Mouse (Mus musculus) adrenal gland, postnatal 36 days (tissue): Measurements from ENCODE around the gene Atxn7l3. TPM values are rescaled to one million over a fixed set of nuclear protein-coding genes. Genes with fewer than 3 reads are reported as not detected.
A peak's percentile ranks its signal among the peaks of the same experiment; 100 is the strongest.

Source experiments
- DNase-seq, 2 experiments: peaks; one replicate each; pipeline ENCODE4 v3.0.0; 2021; ENCODE audit warnings: mixed read lengths in 1 of 2
- total RNA-seq, 2 experiments: library from RNA; stranded (reverse); gene quantifications; 2 replicates each; pipeline ENCODE4 v1.2.3; 2021

Gene Atxn7l3
- total RNA-seq, 2 experiments from 2014 or later = 51.6 to 54.2 TPM

DNA sequence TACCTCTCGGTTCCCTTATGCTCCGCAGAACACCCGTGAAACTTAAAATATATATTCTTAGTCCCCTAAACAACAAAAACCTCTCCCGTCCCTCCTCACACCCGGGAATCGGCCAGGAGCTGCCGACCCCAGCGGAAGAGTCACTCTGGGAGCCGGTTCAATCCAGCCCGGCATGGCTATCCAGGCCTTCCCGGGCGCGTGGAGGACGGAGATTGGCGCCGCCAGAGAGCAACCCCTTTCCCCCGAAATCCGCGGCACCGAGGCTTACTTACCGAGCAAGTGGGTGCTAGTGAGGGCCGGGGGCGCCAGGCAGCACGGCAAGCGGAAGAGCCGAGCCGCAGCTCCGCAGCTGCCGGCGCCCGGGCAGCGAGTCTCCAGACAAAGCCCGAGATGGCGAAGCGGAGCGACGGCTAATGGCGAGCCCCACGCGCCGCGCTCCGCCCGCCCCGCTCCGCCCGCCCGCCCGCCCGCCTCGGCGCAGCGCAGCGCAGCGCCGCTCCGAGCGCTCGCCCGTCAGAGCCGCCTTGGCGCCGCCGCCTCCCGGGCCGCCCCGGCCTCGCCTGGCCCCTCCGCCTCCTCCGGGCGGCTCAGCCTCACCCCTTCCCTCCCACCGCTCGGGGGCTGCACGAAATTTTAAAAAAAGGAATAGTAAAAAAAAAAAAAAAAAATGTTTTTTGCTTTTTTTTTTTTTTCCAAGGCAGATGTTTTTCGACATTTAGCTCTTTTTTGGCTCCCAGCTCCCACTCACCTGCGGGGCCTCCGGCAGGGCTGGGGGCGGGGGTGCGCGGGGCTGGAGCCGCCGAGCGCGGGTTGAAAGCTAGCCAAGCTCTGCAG lies 22.4 kb upstream of the Atxn7l3 start:
- DNase-seq = peak; percentile 63 to 73

DNA sequence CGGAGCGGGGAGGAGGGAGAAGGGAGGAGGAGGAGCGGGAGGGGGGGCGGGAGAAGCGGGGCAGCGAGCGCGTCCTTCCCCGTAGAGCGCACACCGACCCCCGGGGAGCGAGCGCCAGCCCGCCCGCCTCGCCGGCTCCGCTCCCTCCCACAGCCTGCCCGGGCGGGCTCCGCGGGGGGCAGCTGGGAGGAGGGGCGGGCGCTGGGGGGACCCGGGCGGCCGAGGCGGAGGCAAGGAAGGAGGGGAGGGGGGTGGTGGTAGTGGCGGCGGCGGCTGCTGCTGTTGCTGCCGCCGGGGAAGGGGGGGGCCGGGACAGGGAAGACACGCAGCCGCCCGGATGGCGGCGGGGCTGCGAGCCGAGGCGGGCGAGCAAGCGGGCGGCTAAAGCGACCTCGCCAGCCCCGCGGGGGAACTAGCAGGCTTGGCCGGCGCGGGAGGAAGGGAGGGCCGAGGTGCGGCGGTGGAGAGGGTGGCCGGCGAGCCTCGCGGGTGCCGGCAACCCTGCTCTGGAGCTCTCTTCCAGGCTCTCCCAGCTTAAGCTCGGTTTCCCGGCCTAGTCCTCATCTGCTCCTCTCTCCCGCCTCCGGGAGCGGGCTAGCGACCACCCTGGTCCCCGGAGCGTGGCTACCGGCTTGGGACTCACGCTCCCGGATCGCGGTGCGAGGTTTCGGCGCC lies 21.6 kb upstream of the Atxn7l3 start:
- DNase-seq = peak; percentile 83 to 90

DNA sequence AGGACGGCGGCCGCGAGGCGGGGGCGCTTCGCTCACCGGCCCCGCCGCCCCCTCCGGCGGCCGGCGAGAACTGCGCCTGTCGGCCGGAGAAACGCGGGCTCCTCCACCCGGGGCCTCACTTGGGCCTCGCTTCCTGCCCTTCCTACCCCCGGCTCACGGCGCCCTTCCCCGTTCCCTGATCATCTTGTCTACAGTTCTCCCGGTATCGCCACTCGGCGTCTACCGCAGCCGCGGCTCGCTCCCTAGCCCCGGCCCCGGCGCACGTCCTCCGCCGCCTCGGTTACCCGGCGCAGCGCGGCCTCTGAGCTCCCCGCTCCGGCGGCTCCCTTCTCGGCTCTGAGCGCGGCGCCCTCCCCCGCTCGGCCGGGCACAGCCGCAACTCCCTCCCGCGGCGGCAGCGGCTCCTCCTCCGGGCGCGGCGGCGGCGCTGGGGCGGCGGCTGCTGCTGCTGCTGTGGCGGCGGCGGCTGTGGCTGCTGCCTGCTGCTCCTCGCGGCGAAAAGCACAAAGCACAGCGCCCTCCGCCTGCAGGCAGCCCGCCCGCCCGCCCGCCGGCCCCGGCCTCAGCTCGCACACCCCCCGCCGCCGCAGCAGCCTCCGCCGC lies 21.0 kb upstream of the Atxn7l3 start:
- DNase-seq = no peak

DNA sequence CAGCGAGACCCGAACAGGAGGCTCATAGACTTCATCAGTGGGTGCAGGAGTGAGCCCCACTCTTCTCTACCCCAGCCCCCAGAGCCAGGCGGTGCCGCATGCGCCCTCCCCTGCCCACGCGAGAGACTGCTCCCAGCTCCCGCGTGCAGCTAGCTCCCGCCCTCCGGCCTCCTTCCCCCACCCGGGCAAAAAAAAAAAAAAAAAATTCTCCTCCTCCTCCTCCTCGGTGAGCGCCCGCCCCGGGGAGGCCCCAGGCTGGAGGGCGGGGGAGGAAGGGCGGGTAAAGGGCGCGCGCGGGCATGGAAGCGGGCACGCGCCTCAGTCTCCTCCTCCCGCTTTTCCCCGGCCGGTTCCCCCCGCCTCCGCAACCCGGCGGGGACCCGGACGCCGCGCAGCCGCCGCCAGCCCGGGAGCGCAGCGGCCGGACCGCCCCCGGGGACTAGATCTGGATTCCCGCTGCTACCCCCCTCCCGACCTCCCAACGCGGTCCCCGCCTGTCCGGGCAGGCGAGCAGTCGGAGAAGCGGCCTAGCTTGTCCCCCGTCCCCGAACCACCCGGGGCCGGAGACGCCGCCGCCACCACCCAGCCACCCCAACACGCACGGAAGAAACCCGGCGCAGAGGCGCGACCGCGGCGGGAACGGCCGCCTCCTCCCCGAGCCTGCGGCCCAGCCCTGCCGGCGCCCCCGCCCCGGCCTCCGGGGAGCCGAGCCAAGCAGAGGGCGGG lies 20.3 kb upstream of the Atxn7l3 start:
- peak; percentile 94 to 97 for DNase-seq

DNA sequence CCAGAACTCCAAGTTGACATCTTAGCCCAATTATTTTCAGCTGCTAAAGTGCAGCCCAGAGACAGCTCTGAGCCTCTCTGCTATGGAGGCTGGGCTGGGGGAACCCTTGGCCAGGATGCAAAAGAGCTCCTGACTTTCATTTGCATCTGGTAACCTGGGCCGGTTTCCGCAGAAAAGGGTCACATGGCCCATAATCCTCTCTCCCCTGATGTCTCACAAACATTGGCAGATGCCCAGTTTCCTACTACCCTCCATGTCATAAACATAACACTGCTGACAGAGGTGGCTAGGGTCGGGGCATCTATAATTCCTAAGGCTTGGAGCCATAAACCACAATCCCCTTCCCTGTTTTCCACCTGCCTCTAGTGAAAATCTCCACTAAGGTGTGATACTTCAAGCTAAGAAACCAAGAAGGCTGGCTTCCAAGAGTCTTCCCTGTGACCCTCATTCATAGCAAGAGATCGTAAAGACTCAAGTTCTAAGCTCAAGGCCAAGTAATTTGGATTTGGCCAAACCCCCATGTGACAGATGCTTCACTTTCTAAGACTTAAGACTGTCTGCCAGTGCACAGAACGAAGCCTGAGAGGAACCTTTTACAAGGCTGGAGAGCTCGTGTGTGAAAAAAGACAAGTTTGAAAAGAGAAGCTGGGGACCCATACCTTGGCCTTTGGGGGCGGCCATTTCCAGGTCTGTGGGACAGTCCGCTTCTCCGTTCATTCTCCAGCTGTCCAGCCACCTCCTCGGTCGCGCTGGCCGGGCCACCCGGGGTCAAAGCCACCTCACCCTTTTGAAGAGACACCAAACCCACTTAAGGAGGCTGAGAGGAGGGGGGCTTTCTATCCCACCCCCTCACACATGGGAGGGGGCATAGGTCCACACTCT lies 19.5 kb upstream of the Atxn7l3 start:
- DNase-seq = peak in 1 of 2 experiments; percentile 20

DNA sequence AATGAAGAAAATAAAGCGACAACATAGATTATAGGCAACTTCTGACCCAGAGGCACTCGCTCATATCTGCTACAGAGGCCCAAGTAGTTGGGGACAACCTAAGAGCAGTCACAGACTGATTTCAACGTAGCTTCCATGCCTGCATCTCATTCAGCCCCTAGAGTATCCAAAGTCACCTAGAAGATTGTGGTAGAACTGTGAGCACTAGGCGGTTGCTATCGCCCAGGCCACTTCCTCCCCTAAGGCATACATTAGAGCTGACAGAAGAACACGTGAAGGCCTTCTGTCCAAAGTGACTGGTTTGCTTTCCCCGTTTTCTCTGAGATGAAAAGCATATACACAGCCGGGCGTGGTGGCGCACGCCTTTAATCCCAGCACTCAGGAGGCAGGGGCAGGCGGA lies 17.9 kb upstream of the Atxn7l3 start:
- DNase-seq = no peak

DNA sequence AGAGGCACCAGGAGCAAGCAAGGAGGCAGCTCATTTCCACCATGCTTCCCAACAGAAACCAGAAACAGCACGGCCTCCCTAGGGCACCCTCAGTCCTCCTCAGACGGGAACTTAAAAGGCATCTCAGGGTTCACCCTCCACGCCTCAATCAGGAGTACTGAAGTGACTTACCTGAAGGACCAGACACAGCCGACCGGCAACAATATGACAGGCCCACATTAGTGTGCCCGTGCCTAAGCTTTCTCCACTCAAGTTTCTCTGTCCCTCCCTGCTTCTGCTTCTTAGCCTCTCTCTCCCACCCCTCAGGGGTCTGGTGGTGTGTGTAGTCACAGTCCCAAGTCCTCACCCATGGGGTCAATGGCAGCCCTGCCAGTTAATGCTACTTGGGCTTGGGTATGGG lies 16.2 kb upstream of the Atxn7l3 start:
- DNase-seq = no peak

DNA sequence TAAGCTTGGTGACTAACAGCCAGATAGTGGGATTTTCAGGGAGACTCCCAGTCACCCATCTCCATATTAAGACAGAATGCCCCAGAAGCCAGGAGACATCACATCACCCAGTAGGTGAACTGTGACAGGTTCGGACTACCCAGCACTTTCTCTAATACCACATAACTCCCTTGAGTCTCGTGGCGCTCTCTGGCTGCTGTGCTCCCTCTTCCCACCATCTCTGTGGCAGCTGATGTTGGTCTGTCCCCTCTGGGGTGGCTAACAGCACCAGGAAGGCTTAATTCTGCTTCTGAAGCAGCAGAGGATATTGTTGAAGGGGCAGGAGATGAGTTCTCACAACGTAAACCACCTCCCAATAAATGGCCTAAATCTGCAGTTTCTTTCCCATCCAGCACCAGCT lies 15.5 kb upstream of the Atxn7l3 start:
- DNase-seq = no peak

DNA sequence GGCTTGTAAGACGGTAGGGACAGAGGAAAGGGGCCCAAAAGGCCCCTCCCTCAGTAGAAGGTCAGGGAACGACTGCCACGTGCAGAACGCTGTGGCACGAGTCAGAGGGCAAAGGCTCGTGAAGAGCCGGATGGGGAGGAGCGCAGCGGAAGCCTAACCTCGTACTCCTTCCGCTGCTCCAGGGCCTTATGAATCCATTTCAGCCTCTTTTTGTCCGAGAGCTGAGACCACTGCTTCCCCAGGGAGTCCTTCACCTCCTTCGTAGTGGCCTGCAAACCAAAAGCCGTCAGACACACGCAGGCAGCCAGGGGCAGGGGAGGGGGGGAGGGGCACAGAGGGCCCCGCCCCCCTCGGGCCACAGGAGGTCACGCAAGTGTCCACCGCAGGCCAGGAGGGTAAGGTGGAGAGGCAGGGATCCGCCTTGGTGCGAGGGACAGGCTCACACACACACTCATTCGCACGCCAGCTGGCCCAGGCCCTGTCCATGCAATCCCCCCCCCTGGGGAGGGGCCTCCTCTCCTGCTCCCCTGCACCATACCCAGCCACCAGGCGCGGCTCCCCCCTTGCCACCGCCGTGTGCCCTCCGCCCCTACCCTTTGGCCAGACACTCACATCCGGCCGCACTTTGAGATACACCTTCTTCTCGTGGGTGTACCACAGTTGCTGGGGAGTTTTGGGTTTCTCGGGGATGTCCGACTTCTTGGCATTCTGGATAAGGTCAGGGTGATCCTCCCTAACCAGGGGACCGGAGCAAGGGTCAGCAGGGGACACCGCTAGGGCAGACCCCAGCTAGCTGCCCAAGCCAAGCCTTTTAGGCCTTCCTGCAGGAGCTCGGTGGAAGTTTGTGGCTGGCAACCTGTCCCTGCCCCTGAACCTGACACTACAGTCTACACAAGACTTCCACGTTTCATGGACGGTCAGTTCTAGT lies 14.6 kb upstream of the Atxn7l3 start:
- peak; percentile 48 to 55 for DNase-seq

DNA sequence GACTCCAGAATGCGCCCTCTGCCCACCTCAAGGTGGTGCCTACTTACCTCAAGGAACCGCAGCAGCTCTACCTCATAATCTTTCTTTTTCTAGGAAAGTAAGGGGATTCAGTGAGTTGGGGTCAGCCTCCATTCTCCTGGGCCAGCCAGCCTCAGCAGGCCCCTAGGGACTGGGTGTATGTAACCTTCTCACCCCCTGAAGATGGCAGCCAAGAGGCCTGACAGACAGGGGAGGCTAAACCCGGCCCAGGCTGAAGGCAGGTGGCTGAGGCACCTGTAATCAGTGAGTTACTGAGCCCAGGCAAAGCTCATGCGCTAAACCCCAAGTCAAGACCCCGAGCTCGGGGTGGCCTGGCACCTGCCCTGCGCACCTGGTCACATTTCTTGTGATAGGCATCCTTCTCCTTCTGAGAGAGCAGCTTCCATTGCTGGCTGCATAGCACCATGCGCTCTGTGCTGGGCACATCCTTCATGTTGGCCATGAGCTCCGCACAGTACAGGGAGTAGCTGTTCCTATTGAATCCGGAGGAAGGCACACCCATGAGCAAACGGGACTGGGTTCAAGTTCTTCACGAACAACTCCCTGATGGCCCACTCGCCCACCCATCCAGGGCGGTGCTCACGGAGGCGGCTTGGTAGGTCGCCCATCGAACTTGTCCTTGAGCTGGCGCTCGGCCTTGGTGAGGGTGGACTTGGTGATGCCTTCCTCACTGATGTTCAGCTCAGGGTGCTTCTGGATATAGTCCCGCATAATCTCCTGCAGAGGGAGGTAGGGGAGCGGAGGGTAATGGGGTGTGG lies 13.6 kb upstream of the Atxn7l3 start:
- DNase-seq = peak; percentile 49 to 59

DNA sequence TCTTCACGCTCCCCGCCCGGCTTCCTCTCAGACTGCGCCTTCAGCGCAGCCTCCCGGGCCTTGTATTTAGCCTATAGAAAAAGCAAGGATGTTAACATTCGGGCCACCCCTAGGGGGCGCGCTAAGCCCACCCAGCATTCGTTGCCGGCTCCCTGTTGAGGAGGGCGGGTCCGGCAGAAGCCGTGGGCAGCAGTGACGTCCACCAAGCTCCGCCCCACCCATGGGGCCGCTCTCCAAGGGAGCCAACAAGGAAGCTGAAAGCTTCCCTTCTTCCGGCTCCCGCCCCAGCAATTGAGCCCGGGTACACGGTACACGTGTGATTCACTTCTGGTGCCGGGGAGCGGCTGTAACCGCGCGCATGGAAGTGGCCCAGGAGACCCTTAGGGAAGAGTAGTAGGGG lies 12.5 kb upstream of the Atxn7l3 start:
- DNase-seq = peak; percentile 98 to 99

DNA sequence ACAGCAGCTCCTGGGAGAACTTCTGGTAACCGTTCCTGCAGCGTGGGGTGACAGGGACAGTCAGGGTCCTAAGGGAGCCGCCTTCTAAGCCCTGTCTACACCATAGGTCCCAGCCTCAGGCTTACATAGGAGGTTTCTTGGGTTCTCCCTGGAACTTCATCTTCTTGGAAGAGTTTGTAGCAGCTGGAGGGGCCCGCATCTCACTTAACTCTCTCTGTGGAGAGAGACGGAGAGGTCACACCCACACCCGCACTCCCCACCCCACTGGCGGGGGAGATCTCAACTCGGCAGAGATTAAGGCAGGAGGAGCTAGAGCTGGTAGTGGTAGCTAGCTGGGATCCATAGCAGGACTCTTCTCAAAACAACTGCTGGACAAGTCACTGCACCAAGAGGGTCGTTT lies 11.7 kb upstream of the Atxn7l3 start:
- DNase-seq = no peak

DNA sequence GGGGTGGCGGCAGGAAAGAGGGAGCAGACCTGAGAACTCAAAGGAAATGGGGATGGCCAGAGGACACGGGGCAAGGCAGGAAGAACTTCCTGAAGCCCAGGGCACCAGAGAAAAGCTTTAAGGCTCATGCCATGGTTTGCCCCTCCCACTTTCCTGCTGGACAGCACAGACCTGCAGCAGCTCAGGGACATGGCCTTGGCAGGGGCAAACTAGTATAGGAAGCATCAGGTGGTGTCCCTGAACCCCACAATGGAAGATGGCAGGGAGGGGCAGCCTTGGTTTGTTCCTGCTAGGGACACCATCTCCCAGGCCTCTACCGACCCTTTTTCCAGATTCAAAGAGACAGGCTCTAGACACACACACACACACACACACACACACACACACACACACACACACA lies 8.9 kb upstream of the Atxn7l3 start:
- peak; percentile 56 to 65 for DNase-seq

DNA sequence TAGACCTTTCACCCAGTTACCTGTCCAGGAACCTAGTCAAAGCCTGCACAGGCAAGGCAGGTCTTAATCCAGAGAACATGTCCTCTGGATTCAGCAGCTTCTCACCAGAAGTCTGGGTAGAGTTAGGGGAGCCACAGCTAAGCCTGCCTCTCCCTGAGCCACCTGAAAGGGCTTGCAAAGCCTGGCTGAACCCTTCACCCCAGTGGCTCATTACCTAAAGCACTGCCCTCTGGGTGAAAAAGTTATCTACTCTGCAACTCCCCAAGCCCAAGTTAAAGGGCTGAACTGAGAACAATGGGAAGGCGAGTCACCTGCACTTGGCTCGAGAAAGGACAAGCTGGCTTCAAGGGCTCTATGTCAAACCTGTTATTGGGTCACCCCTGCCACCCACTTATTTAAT lies 7.7 kb upstream of the Atxn7l3 start:
- DNase-seq = no peak

DNA sequence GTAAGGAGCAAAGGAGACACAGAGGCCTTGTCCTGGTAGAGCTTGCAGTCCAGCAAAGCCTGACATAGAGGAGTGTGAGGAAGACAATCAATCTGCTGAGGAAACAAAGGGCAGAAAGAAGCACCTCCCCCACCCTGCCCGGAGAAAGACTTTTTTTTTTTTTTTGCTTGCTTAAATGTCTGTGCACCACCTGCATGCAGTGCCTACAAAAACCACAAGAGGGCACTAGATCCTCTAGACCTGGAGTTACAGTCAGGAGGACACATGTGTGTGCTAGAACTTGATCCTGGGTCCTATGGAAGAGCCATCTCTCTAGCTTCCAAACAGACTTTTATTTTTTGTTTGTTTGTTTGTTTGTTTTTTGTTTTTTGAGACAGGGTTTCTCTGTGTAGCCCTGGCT lies 3.4 kb upstream of the Atxn7l3 start:
- peak; percentile 40 to 64 for DNase-seq

DNA sequence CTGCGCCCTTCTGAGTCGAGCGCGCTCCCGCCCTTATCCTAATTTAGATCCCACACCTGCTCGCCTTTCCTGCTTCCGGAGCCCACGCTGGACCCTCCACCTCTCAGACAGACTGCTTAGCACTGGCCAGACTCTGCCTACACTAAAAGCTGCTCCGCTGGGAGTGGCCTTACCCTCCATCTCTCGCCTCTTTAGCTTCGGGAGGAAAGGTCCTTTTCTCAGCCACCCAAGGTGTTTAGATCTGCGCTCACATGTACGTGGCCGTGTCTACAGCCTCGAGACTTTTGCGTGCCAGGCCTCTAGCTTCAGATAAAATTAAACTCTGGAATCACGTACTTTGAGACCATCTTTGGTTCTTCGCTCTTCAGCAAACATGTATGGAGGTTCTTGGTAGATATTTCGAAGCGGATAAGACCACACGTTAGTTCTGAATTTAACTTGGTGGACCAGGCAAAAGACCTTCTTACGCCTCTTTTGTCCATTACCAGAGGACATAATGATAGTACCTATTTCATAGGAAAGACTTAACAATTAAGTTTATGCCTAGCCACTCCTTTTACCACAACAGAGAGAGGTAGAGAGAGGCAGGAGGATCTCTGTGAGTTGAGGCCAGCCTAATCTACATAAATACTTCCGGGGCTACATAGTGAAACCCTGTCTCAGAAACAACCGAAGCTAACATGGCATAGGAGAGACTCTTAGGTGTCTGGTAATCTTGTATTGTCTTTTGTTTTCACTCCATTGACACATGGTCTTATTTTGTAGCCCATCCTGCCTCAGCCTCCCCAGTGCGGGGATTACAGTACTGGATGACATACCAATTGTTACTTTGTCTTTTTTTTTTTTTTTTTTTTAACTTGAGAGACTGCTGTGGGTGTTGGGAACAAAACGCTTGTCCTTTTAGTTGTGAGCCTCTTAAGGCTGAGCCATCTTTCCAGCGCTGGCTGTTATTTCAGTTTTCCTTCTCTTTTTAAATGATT lies 1.4 kb upstream of the Atxn7l3 start:
- DNase-seq = no peak

DNA sequence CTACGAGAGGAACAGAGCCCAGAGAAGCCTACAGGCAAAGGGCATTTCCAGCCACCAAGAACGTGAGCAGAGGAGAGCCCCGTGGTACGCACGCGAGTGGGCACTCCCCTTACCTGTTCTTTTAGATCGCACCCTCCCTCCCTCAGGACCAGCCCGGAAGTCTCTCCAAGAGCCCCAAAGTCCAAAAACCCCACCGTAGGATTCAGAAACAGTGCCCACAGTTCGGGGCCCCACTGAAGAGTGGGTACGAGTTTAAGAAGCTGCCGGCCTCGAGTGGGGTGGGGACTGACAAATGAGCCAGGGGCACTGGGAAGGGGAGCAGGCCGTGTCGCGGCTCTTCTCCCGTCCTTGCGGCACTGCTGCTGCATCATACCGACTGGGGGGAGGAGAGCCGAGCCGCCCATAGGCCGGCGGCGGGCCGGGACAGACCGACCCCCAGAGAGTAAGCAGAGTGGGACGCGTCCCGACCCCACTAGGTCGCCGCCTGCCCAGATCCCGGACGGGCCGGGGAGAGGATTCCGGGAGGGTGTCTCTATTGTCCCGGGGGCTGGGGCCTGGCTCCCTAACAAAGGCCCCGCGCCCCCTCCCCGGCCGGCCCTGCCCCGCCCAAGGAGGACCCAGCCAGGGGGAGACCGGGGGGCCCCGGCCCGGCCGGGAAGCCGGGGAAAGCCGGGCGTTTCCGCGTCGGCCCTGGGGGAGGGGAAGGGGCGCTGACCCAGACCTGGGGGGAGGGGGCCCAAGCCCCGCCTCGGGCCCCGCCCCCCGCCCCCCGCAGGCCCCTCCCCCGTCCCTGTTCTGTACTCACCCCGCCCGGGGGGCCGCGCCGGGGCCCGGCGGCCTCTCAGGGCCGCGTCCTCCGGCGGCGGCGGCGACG lies 596 bp downstream of the Atxn7l3 start:
- peak; percentile 54 to 78 for DNase-seq
